Mouse (Mus musculus): Measurements from ENCODE around the gene Lamtor1. TPM values are rescaled to one million over a fixed set of nuclear protein-coding genes. Genes with fewer than 3 reads are reported as not detected.
A peak's percentile ranks its signal among the peaks of the same experiment; 100 is the strongest.
"Not testable (repeated sequence)": the region's sequence is repeated elsewhere in the genome, so short reads cannot be mapped to it uniquely, and the experiment has no call there.

The Lamtor1 gene
- polyA plus RNA-seq, 1 experiment from 2014 or later: 147 TPM

- no peaks in the 10 kb centered on the region for H3K36me3 ChIP-seq
- no peaks in the 10 kb centered on the region for H3K9me3 ChIP-seq
- H3K9ac ChIP-seq: no peak overlapping the region
- peaks cover 6% of the 10 kb centered on the region; the same call in 1 of the 2 replicates for H3K4me1 ChIP-seq
- no peak overlapping the region for H3K4me2 ChIP-seq
- ATAC-seq (ENCODE audit: insufficient read depth, low FRiP score, low read depth): no peak
- H3K27me3 ChIP-seq (replicated peaks): no peaks in the 10 kb centered on the region
- 93% methylated on average over 4 of the region's 4 CpGs for WGBS
- no peak overlapping the region for H3K27ac ChIP-seq
- H3K4me3 ChIP-seq (replicated peaks): no peak overlapping the region
Observed at GRCm38 (mm10) chr7:101935957-101936356, 30.3 kb downstream of the Lamtor1 start.

- ATAC-seq (ENCODE audit: insufficient read depth, low FRiP score, low read depth): no peak
- no peak overlapping the region for H3K27ac ChIP-seq
- no peaks in the 10 kb centered on the region for H3K9me3 ChIP-seq
- H3K4me1 ChIP-seq: peaks cover 6% of the 10 kb centered on the region; the same call in 1 of the 2 replicates
- WGBS: 94% methylated on average over 4 of the region's 4 CpGs
- no peaks in the 10 kb centered on the region for H3K27me3 ChIP-seq (replicated peaks)
- no peaks in the 10 kb centered on the region for H3K36me3 ChIP-seq
- H3K4me2 ChIP-seq: no peak overlapping the region
- H3K4me3 ChIP-seq (replicated peaks): no peak overlapping the region
- no peak overlapping the region for H3K9ac ChIP-seq
Observed at GRCm38 (mm10) chr7:101936996-101937395, 31.3 kb downstream of the Lamtor1 start.

GRCm38 (mm10) chr7:101937569-101937968 is 31.9 kb downstream of the Lamtor1 start:
- no peaks in the 10 kb centered on the region for H3K27me3 ChIP-seq (replicated peaks)
- H3K9me3 ChIP-seq: no peaks in the 10 kb centered on the region
- no peak overlapping the region for H3K4me2 ChIP-seq
- WGBS: 92% methylated on average over 4 of the region's 4 CpGs
- no peak overlapping the region for H3K27ac ChIP-seq
- peaks cover 3% of the 10 kb centered on the region; the same call in 1 of the 2 replicates for H3K4me1 ChIP-seq
- no peak overlapping the region for H3K4me3 ChIP-seq (replicated peaks)
- no peaks in the 10 kb centered on the region for H3K36me3 ChIP-seq
- no peak for ATAC-seq (ENCODE audit: insufficient read depth, low FRiP score, low read depth)
- no peak overlapping the region for H3K9ac ChIP-seq

- Histone ChIP-seq H3K4me3 (replicated peaks) (no peak overlapping the region), H3K9ac (no peak overlapping the region), H3K27me3 (replicated peaks) (no peaks in the 10 kb centered on the region), H3K36me3 (no peaks in the 10 kb centered on the region), H3K9me3 (no peaks in the 10 kb centered on the region), H3K4me2 (no peak overlapping the region), H3K27ac (no peak overlapping the region), H3K4me1 (no peaks in the 10 kb centered on the region; the same call in 1 of the 2 replicates)
- ATAC-seq (ENCODE audit: insufficient read depth, low FRiP score, low read depth): no peak
- WGBS: 86% methylated on average over 2 of the region's 2 CpGs
Observed at GRCm38 (mm10) chr7:101938348-101938747, 32.6 kb downstream of the Lamtor1 start.

GRCm38 (mm10) chr7:101939758-101940157 is 34.1 kb downstream of the Lamtor1 start:
- no peaks in the 10 kb centered on the region for H3K36me3 ChIP-seq
- H3K27me3 ChIP-seq (replicated peaks): no peaks in the 10 kb centered on the region
- ATAC-seq (ENCODE audit: insufficient read depth, low FRiP score, low read depth): no peak
- no peak overlapping the region for H3K4me2 ChIP-seq
- H3K4me1 ChIP-seq: no peaks in the 10 kb centered on the region; the same call in 1 of the 2 replicates
- H3K27ac ChIP-seq: no peak overlapping the region
- no peak overlapping the region for H3K9ac ChIP-seq
- WGBS: 92% methylated on average over 4 of the region's 4 CpGs
- no peak overlapping the region for H3K4me3 ChIP-seq (replicated peaks)
- no peaks in the 10 kb centered on the region for H3K9me3 ChIP-seq

- H3K4me2 ChIP-seq; H3K9me3 ChIP-seq; H3K27me3 ChIP-seq (replicated peaks); H3K9ac ChIP-seq; H3K36me3 ChIP-seq; H3K4me3 ChIP-seq (replicated peaks); H3K4me1 ChIP-seq; H3K27ac ChIP-seq; ATAC-seq (ENCODE audit: insufficient read depth, low FRiP score, low read depth): not testable (repeated sequence)
- WGBS: 85% methylated on average over 5 of the region's 5 CpGs
Observed at GRCm38 (mm10) chr7:101949008-101949407, 43.3 kb downstream of the Lamtor1 start.

- H3K27ac ChIP-seq: peak overlapping the region; percentile 51
Observed at GRCm38 (mm10) chr7:101951648-101952047, 45.9 kb downstream of the Lamtor1 start.

GRCm38 (mm10) chr7:101952098-101952497 is 46.4 kb downstream of the Lamtor1 start:
- WGBS: 38% methylated on average over 2 of the region's 2 CpGs
- no peaks in the 10 kb centered on the region for H3K4me1 ChIP-seq
- no peaks in the 10 kb centered on the region for H3K9me3 ChIP-seq
- H3K36me3 ChIP-seq: no peaks in the 10 kb centered on the region
- H3K9ac ChIP-seq: no peak overlapping the region
- no peak overlapping the region for H3K4me3 ChIP-seq (replicated peaks)
- H3K27ac ChIP-seq: peak overlapping the region; percentile 11; the same call in 1 of the 2 replicates
- H3K4me2 ChIP-seq: no peak overlapping the region
- ATAC-seq (ENCODE audit: insufficient read depth, low FRiP score, low read depth): no peak
- H3K27me3 ChIP-seq (replicated peaks): no peaks in the 10 kb centered on the region

More at GRCm38 (mm10) chr7:101951648-101952047, 45.9 kb downstream of the Lamtor1 start:
- no peak overlapping the region for H3K9ac ChIP-seq
- no peaks in the 10 kb centered on the region for H3K36me3 ChIP-seq
- no peak overlapping the region for H3K4me2 ChIP-seq
- 63% methylated on average over 1 of the region's 1 CpGs for WGBS
- H3K4me3 ChIP-seq (replicated peaks): no peak overlapping the region
- H3K9me3 ChIP-seq: no peaks in the 10 kb centered on the region
- no peaks in the 10 kb centered on the region for H3K4me1 ChIP-seq
- no peak; the same call in 1 of the 2 replicates for ATAC-seq (ENCODE audit: insufficient read depth, low FRiP score, low read depth)
- no peaks in the 10 kb centered on the region for H3K27me3 ChIP-seq (replicated peaks)

GRCm38 (mm10) chr7:101954163-101954562 is 48.5 kb downstream of the Lamtor1 start:
- Histone ChIP-seq H3K4me2 (no peak overlapping the region), H3K9me3 (no peaks in the 10 kb centered on the region), H3K4me3 (replicated peaks) (no peak overlapping the region), H3K27me3 (replicated peaks) (no peaks in the 10 kb centered on the region), H3K36me3 (no peaks in the 10 kb centered on the region), H3K4me1 (no peaks in the 10 kb centered on the region), H3K9ac (no peak overlapping the region), H3K27ac (no peak overlapping the region)
- WGBS: 86% methylated on average over 2 of the region's 2 CpGs
- no peak for ATAC-seq (ENCODE audit: insufficient read depth, low FRiP score, low read depth)

GRCm38 (mm10) chr7:101955276-101955675 is 49.6 kb downstream of the Lamtor1 start:
- H3K9me3 ChIP-seq: no peaks in the 10 kb centered on the region
- no peaks in the 10 kb centered on the region for H3K27me3 ChIP-seq (replicated peaks)
- no peak overlapping the region for H3K9ac ChIP-seq
- no peaks in the 10 kb centered on the region for H3K36me3 ChIP-seq
- H3K27ac ChIP-seq: no peak overlapping the region
- H3K4me2 ChIP-seq: no peak overlapping the region
- no peak for ATAC-seq (ENCODE audit: insufficient read depth, low FRiP score, low read depth)
- H3K4me1 ChIP-seq: no peaks in the 10 kb centered on the region
- H3K4me3 ChIP-seq (replicated peaks): no peak overlapping the region
- 83% methylated on average over 2 of the region's 2 CpGs for WGBS

GRCm38 (mm10) chr7:101955862-101956261 is 50.2 kb downstream of the Lamtor1 start:
- Histone ChIP-seq H3K27me3 (replicated peaks) (no peaks in the 10 kb centered on the region), H3K36me3 (no peaks in the 10 kb centered on the region), H3K4me2 (no peak overlapping the region), H3K9me3 (no peaks in the 10 kb centered on the region), H3K27ac (no peak overlapping the region), H3K9ac (no peak overlapping the region), H3K4me3 (replicated peaks) (no peak overlapping the region), H3K4me1 (no peaks in the 10 kb centered on the region)
- ATAC-seq (ENCODE audit: insufficient read depth, low FRiP score, low read depth): no peak
- WGBS: 70% methylated on average over 4 of the region's 4 CpGs

GRCm38 (mm10) chr7:101956481-101956880 is 50.8 kb downstream of the Lamtor1 start:
- no peak for ATAC-seq (ENCODE audit: insufficient read depth, low FRiP score, low read depth)
- Histone ChIP-seq H3K4me1 (no peaks in the 10 kb centered on the region), H3K4me3 (replicated peaks) (no peak overlapping the region), H3K36me3 (no peaks in the 10 kb centered on the region), H3K4me2 (no peak overlapping the region), H3K9me3 (no peaks in the 10 kb centered on the region), H3K27ac (no peak overlapping the region), H3K27me3 (replicated peaks) (no peaks in the 10 kb centered on the region), H3K9ac (no peak overlapping the region)
- whole genome bisulfite sequencing: 90% methylated on average over 1 of the region's 1 CpGs

GRCm38 (mm10) chr7:101956911-101957310 is 51.2 kb downstream of the Lamtor1 start:
- no peak overlapping the region for H3K4me2 ChIP-seq
- H3K9ac ChIP-seq: no peak overlapping the region
- 89% methylated on average over 5 of the region's 5 CpGs for WGBS
- no peaks in the 10 kb centered on the region for H3K4me1 ChIP-seq
- H3K27ac ChIP-seq: no peak overlapping the region
- H3K4me3 ChIP-seq (replicated peaks): no peak overlapping the region
- no peak for ATAC-seq (ENCODE audit: insufficient read depth, low FRiP score, low read depth)
- no peaks in the 10 kb centered on the region for H3K9me3 ChIP-seq
- H3K36me3 ChIP-seq: no peaks in the 10 kb centered on the region
- H3K27me3 ChIP-seq (replicated peaks): no peaks in the 10 kb centered on the region

All from stomach, embryonic 15.5 days (tissue).